Mouse (Mus musculus) C2C12 (cell line): ENCODE results near the gene Shroom4.
"Not testable (repeated sequence)": the region's sequence is repeated elsewhere in the genome, so short reads cannot be mapped to it uniquely, and the experiment has no call there.

Source experiments
- CEBPB ChIP-seq: IDR thresholded peaks from one replicate; pipeline ENCODE4 v1.6.1; 2011; ENCODE audit warnings: low read depth, mild to moderate bottlenecking, control low read depth, moderate library complexity
- CTCF ChIP-seq: IDR thresholded peaks from one replicate; pipeline ENCODE4 v1.5.1; 2011; ENCODE audit not compliant: control insufficient read depth, insufficient read depth, insufficient read length
- FOSL1 ChIP-seq: IDR thresholded peaks from one replicate; pipeline ENCODE4 v1.8.0; 2011; ENCODE audit warnings: mild to moderate bottlenecking, low read length; ENCODE audit not compliant: poor library complexity, insufficient read depth, severe bottlenecking
- MAX ChIP-seq: IDR thresholded peaks from one replicate; pipeline ENCODE4 v1.6.1; 2011; ENCODE audit warnings: mild to moderate bottlenecking, control low read depth
- MYOD1 ChIP-seq: IDR thresholded peaks from one replicate; pipeline ENCODE4 v1.6.1; 2011; ENCODE audit warnings: low read depth; ENCODE audit not compliant: control insufficient read depth, insufficient read length

- not testable (repeated sequence) for TF ChIP-seq CTCF, MAX, CEBPB, MYOD1, FOSL1
These were observed 69.6 kb downstream of the Shroom4 start for GRCm38 (mm10) chrX:6469251-6469650.
